Mouse (Mus musculus) embryonic fibroblast, embryonic 13.5 days (primary cell): Measurements from ENCODE around the gene Anxa9.

Source experiments
- CTCF ChIP-seq: IDR thresholded peaks from 2 replicates; pipeline ENCODE4 v1.5.1; 2011; ENCODE audit warnings: mild to moderate bottlenecking, control low read depth, low read length, moderate library complexity, borderline replicate concordance; ENCODE audit not compliant: insufficient read depth
- POLR2A ChIP-seq: IDR thresholded peaks from 2 replicates; pipeline ENCODE4 v1.6.1; 2011; ENCODE audit warnings: low read depth, mild to moderate bottlenecking, control low read depth, low read length, moderate library complexity

- TF ChIP-seq CTCF, result peak; percentile 52; the same call in 1 of the 2 replicates
- no peak for TF ChIP-seq POLR2A
Observed at GRCm38 (mm10) chr3:95263089-95263739, 43.8 kb downstream of the Anxa9 start.
